Mouse (Mus musculus) adrenal gland, postnatal 36 days (tissue): ENCODE measurements around the gene Ahdc1. TPM values are rescaled to one million over a fixed set of nuclear protein-coding genes. Genes with fewer than 3 reads are reported as not detected.
"Not testable (repeated sequence)": the region's sequence is repeated elsewhere in the genome, so short reads cannot be mapped to it uniquely, and the experiment has no call there.

ENCODE experiments used
- DNase-seq, 2 experiments: peaks; one replicate each; pipeline ENCODE4 v3.0.0; 2021; ENCODE audit warnings: mixed read lengths in 1 of 2
- total RNA-seq, 2 experiments: library from RNA; stranded (reverse); gene quantifications; 2 replicates each; pipeline ENCODE4 v1.2.3; 2021

The Ahdc1 gene
- total RNA-seq, 2 experiments from 2014 or later, result 63.7 to 74.1 TPM

DNA sequence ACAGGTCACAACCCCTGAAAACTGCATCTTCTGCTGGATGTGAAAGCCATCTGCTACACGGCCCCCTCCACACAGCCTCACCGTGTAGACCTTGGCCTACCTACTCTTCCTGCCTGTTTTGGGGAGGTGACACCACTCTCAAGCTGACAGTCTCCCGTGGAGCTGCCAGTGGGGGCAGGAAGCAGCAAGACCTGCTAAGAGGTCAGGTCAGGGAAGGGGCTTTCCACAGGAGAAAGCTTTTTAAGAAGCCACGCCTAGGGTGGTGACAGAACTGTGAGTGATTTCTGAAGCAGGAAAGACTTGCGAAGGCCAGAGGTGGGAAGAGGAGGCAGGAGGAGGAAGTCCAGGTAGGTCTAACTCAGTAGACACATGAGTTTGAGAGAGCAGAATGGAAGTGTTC is 67.9 kb downstream of the Ahdc1 start:
- DNase-seq, result no peak

- DNase-seq, result no peak
These were observed 68.5 kb downstream of the Ahdc1 start for GRCm38 (mm10) chr4:133079416-133080113.

GRCm38 (mm10) chr4:133080862-133081261 is 69.8 kb downstream of the Ahdc1 start:
- DNase-seq, result no peak

DNA sequence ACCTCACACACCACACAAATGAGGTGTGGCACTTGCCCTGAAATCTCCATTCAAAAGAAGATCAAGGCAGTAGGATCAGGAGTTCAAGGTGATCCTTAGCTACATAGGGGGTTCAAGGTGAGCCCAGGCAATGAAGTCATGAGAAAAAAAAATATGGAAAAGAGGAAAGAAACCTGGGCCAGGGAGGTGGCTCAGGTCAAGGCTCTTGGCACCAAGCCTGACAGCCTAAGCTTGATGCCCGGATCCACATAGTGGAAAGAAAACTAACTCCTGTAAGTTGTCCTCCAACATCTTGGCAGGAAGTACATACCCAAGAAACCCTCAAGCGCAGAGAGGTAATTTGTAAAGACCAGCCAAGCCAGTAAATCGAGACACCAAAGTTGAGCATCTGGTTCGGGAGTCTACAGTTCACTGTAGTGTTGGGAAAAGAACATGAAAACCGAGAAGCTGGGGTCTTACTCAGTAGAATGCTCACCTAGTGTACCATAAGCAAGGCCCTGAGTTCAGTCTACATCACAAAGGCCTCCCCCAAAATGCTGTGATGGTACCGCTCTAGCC is 71.2 kb downstream of the Ahdc1 start:
- peak; percentile 67 to 74 for DNase-seq

GRCm38 (mm10) chr4:133083991-133084861 is 73.2 kb downstream of the Ahdc1 start:
- peak in 1 of 2 experiments; percentile 76 for DNase-seq

GRCm38 (mm10) chr4:133085011-133085782 is 74.1 kb downstream of the Ahdc1 start:
- DNase-seq, result peak; percentile 60 to 72

GRCm38 (mm10) chr4:133085783-133086342 is 74.8 kb downstream of the Ahdc1 start:
- no peak for DNase-seq

- no peak for DNase-seq
These were observed 76.2 kb downstream of the Ahdc1 start for GRCm38 (mm10) chr4:133087177-133087714.

- peak; percentile 50 to 55 for DNase-seq
These were observed 76.8 kb downstream of the Ahdc1 start for GRCm38 (mm10) chr4:133087835-133088234.

DNA sequence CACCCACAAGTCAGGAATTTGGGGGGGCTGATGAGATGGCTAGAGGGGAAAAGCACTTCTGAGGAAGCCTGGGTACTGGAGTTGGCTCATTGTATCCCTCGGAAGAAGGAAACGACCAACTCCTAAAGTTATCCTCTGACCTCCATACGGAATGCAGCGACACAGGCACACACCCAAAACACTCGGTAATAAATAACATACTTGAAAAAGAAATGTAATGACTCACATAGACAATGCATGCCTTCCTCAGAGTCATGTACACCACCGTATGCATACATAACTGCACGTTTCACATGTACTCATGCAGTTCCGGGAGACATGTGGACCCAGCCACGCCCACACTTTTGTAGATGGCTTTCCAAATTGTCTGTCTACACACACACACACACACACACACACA is 78.3 kb downstream of the Ahdc1 start:
- no peak for DNase-seq

GRCm38 (mm10) chr4:133089802-133090201 is 78.7 kb downstream of the Ahdc1 start:
- no peak for DNase-seq

DNA sequence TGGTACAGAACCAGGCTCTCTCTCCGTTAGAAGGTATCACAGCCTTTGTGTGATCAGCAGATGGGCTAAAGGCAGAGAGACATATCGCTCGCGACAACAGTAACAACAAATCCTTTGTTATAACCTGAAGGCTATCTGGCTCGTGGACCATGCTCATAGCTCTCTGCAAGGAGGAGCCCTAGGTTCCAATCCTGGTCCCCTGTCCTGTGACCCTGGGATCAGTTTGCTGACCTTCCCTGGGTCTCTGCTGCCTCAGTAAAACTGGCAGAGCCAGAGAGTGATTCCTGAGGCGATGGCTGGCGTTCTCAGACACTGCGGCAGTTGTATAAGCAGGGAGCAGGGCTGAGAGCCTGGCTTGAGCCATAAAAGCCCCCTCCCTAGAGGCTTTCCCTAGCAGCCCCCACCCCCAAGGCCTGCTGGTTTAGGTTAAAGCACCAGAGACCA is 79.2 kb downstream of the Ahdc1 start:
- DNase-seq, result no peak

- no peak for DNase-seq
These were observed 79.8 kb downstream of the Ahdc1 start for GRCm38 (mm10) chr4:133090720-133091458.

DNA sequence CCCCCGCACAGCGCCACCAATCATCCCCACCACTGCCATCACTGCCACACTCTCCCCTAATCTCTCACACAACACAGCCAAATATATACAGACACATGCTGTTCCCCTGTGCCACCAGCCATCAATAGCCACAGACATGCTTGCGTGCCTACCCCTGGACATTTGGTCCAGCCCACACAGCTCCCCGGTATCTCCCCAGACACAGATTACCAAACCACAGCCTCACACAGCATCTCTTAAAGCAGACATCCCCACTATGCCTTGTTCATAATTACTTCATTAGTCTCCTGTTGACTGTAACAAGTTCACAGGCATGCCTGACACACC is 80.4 kb downstream of the Ahdc1 start:
- no peak for DNase-seq

- peak; percentile 47 to 74 for DNase-seq
These were observed 81.4 kb downstream of the Ahdc1 start for GRCm38 (mm10) chr4:133092453-133092901.

DNA sequence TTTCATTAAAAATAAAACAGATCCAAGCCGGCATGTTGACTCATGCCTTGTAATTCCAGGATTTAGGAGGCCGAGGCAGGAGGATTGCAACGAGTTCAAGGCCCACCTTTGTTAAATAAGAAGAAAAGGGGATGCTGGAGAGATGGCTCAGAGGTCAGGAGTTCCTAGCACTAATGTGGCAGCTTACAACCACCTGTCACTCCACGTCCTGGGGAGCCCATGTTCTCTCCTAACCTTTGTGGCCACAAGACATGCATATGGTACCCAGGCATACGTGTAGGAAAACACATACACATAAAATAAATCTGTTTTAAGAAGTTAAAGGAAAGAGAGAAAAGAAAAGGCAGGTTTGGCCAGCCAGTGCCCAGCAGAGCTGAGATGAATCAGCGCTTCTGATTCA is 82.0 kb downstream of the Ahdc1 start:
- no peak for DNase-seq

DNA sequence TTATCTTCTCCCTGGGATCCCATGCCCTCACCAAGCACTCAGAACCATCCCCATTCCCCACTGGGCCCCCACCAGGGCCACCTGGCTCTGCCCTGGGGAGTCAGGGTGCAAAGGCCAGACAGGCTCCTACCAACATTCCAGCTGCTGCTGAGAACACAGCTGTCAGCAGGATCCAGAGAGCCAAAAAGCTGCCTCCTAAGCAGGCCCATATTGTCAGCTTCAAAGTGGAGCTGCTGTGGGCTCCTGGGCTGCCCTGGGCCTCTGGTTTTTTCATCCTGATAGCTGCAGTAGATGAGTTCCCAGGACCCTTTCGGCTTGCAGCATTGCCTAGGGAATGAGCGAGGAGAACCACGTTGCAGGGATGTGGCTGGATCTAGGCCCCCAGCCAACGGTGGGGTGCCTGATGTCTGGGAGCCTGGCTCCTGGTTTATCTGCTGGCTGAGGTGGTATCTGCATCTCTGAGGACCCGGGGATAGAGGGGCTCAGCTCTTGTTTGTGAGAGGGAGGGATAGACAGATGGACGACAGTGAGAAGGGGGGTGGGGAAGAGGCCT is 82.5 kb downstream of the Ahdc1 start:
- no peak for DNase-seq

- no peak for DNase-seq
These were observed 83.2 kb downstream of the Ahdc1 start for GRCm38 (mm10) chr4:133094255-133094654.

DNA sequence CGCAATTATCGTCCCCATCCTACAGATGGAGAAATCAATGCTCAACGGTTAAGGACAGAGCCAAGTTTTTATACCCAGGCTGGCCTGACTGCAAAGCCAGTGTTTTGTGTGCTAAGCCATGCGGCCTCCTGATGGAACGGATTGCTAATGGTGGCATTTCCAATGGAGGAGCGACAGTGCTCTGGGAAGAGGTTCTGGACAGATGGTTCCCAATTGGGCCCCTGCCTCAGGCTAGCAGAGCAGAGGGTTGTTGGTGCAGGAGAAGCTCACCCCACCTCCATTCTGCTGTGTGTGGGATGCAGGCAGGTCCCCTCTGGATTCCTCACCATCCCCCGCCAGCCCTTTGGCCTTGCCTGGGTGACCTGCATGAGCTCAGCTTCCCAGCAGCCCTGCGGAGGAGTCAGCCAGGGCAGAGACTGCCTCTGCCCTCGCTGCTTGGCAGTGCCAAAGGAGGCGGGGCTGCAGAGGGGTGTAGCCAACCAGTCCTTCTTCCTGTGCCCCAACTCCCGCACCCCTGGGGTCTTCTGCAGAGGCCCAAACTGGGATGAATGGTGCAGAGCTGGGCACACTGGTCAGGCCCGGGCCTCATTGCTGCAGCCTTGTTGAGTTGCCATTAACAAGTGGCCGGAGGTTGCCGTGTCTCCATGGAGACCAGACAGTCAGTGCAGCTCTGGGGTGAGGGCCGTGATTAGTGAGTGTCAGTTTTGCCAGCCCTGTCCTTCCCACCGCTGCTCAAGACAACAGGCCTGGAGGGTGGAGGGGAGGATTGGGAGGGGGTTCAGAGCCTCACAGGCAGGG is 84.1 kb downstream of the Ahdc1 start:
- peak; percentile 93 to 95 for DNase-seq

DNA sequence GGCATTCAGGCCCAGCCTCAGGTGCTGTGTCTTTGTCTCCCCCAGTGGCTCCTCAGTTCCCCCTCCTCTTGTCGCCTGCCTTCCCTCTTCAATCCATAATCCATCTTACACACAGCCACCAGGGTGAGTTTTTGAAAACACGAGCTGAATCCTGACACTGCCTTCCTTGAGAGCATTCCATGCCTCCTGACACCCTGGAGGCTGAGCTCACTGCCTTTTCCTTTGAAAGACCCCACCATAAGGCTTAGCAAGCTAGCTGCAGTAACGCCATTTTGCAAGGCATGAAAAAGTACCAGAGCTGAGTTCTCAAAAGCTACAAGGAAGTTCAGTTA is 84.6 kb downstream of the Ahdc1 start:
- DNase-seq, result not testable (repeated sequence)
